Mouse (Mus musculus) testis, adult 2 months (tissue): ENCODE measurements at regions not wholly inside any gene's neighbourhood (a gene's known extent, or its start where the extent isn't known, plus 50 kb on each side); places are given as distances from the start of the nearest gene placed in this dataset.

Experiments used
- H3K27ac ChIP-seq: fragments of 200-500 bp; 2 replicates; pipeline ENCODE4 v1.5.1; 2012; ENCODE audit warnings: low read depth, low read length; ENCODE audit not compliant: control insufficient read depth, insufficient read depth
- H3K27me3 ChIP-seq: fragments of 200-500 bp; 2 replicates; pipeline ENCODE4 v1.6.1; 2012; ENCODE audit warnings: mild to moderate bottlenecking, low read length, moderate library complexity; ENCODE audit not compliant: control insufficient read depth, insufficient read depth
- H3K36me3 ChIP-seq: fragments of 200-500 bp; 2 replicates; pipeline ENCODE4 v1.6.1; 2012; ENCODE audit warnings: mild to moderate bottlenecking, low read length; ENCODE audit not compliant: control insufficient read depth, insufficient read depth
- H3K4me1 ChIP-seq: fragments of 200-500 bp; 2 replicates; pipeline ENCODE4 v1.6.1; 2012; ENCODE audit warnings: low read length; ENCODE audit not compliant: control insufficient read depth, insufficient read depth
- H3K4me3 ChIP-seq: fragments of 200-500 bp; 2 replicates; pipeline ENCODE4 v1.5.1; 2012; ENCODE audit warnings: low read depth, mild to moderate bottlenecking, low read length, moderate library complexity, mixed read lengths; ENCODE audit not compliant: control insufficient read depth
- CTCF ChIP-seq: fragments of 200-500 bp; IDR thresholded peaks from 2 replicates; pipeline ENCODE4 v1.5.1; 2012; ENCODE audit warnings: low read depth, mild to moderate bottlenecking, inconsistent platforms, low read length, moderate library complexity; ENCODE audit not compliant: control insufficient read depth, insufficient read depth, insufficient replicate concordance
- POLR2A ChIP-seq: fragments of 200-500 bp; IDR thresholded peaks from 2 replicates; pipeline ENCODE4 v1.6.1; 2012; ENCODE audit warnings: low read depth, mild to moderate bottlenecking, inconsistent platforms, low read length, moderate library complexity; ENCODE audit not compliant: control insufficient read depth

GRCm38 (mm10) chr3:143107733-143108291 lies 226.0 kb upstream of the Pkn2 start:
- H3K4me3 ChIP-seq = peak overlapping the region; percentile 67
- no peaks in the 10 kb centered on the region for H3K27me3 ChIP-seq
- no peaks in the 10 kb centered on the region for H3K36me3 ChIP-seq
- peaks cover 2% of the 10 kb centered on the region; the same call in 1 of the 2 replicates for H3K4me1 ChIP-seq
- TF ChIP-seq CTCF (no peak), POLR2A (no peak)
- H3K27ac ChIP-seq = no peak overlapping the region

- H3K4me1 ChIP-seq = peaks cover 2% of the 10 kb centered on the region; the same call in 1 of the 2 replicates
Measured at GRCm38 (mm10) chr3:143104734-143105133, 222.9 kb upstream of the Pkn2 start.

GRCm38 (mm10) chr3:143103333-143103732 lies 221.5 kb upstream of the Pkn2 start:
- Histone ChIP-seq H3K36me3 (no peaks in the 10 kb centered on the region), H3K4me1 (peaks cover 9% of the 10 kb centered on the region), H3K27ac (no peak overlapping the region), H3K27me3 (no peaks in the 10 kb centered on the region), H3K4me3 (no peak overlapping the region)
- TF ChIP-seq POLR2A = no peak

More at GRCm38 (mm10) chr3:143104734-143105133, 222.9 kb upstream of the Pkn2 start:
- Histone ChIP-seq H3K27me3 (no peaks in the 10 kb centered on the region), H3K4me3 (no peak overlapping the region), H3K36me3 (no peaks in the 10 kb centered on the region), H3K27ac (no peak overlapping the region)
- TF ChIP-seq CTCF (no peak), POLR2A (no peak)

- H3K27me3 ChIP-seq = no peaks in the 10 kb centered on the region
- no peak overlapping the region for H3K27ac ChIP-seq
- peaks cover 9% of the 10 kb centered on the region for H3K4me1 ChIP-seq
- no peaks in the 10 kb centered on the region for H3K36me3 ChIP-seq
- no peak for TF ChIP-seq CTCF
- no peak for TF ChIP-seq POLR2A
- H3K4me3 ChIP-seq = peak overlapping the region; percentile 72
Measured at GRCm38 (mm10) chr3:143100810-143101645, 219.2 kb upstream of the Pkn2 start.

- H3K4me3 ChIP-seq = peak overlapping the region; percentile 93; the same call in 1 of the 2 replicates
- no peak overlapping the region; the same call in 1 of the 2 replicates for H3K27ac ChIP-seq
- no peaks in the 10 kb centered on the region for H3K27me3 ChIP-seq
- H3K4me1 ChIP-seq = peaks cover 9% of the 10 kb centered on the region
- TF ChIP-seq CTCF = no peak
- no peak for TF ChIP-seq POLR2A
- H3K36me3 ChIP-seq = no peaks in the 10 kb centered on the region
Measured at GRCm38 (mm10) chr3:143100203-143100602, 218.4 kb upstream of the Pkn2 start.

GRCm38 (mm10) chr3:143092206-143092605 lies 210.4 kb upstream of the Pkn2 start:
- no peak overlapping the region for H3K4me3 ChIP-seq
- no peak overlapping the region for H3K27ac ChIP-seq
- no peaks in the 10 kb centered on the region for H3K36me3 ChIP-seq
- TF ChIP-seq CTCF = no peak
- no peak for TF ChIP-seq POLR2A
- no peaks in the 10 kb centered on the region for H3K4me1 ChIP-seq
- no peaks in the 10 kb centered on the region for H3K27me3 ChIP-seq

GRCm38 (mm10) chr3:143090886-143091285 lies 209.1 kb upstream of the Pkn2 start:
- Histone ChIP-seq H3K4me3 (no peak overlapping the region), H3K36me3 (no peaks in the 10 kb centered on the region), H3K27me3 (no peaks in the 10 kb centered on the region), H3K4me1 (no peaks in the 10 kb centered on the region), H3K27ac (no peak overlapping the region)
- TF ChIP-seq POLR2A = no peak
- TF ChIP-seq CTCF = no peak
